Mouse (Mus musculus) urinary bladder, adult 2 months (tissue): ENCODE measurements around the gene Ipo11. TPM values are rescaled to one million over a fixed set of nuclear protein-coding genes. Genes with fewer than 3 reads are reported as not detected.

Experiments
- DNase-seq: peaks from one replicate; pipeline ENCODE4 v3.0.0; 2022; ENCODE audit warnings: low spot score
- polyA plus RNA-seq: library from polyadenylated mRNA; depleted of rRNA; stranded (reverse); fragments of >200 nt; gene quantifications from 2 replicates; pipeline ENCODE4 v1.2.3, GENCODE M21; 2012

Ipo11 gene
- polyA plus RNA-seq, 1 experiment: 15.7 TPM

GRCm38 (mm10) chr13:106904637-106905036 lies 32.1 kb downstream of the Ipo11 start:
- no peak for DNase-seq

DNA sequence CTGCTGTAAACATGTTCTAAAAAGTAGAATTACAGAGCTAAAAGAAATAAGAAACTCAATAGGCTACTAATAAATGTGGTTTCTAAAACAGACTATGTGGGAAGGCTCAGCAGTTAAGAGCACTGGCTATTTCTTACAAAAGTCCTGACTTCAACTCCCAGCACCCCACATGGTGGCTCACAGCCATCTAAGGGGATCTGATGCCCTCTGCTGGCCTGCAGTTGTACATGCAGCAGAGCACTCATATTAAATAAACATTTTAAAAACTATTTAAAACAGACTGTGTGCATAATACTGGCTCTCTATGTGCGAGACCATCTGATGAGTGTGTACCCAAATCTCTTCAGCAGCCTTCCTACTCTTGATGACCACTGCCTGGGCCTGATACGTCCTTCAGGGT lies 42.5 kb downstream of the Ipo11 start:
- DNase-seq: no peak

- DNase-seq: no peak
Observed at GRCm38 (mm10) chr13:106893701-106894100, 43.1 kb downstream of the Ipo11 start.

DNA sequence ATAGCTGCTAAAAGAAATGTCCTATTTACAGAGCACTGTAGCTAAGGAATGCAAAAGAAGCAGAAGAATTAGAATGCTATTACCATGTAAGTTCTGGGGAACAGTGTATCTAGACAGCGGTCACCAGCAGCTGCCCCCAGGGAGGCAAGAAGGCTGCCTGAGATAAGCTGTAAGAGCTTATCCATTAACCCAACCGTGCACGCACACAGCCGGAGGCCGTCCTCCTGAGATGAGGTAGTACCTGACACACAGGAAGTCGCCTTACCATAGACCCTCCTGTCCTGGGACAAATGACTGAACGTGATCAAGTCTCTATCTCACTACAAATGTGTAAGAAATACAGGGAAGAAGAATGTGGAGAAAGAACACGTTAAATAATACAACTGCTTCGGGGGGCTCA lies 43.6 kb downstream of the Ipo11 start:
- DNase-seq: no peak

GRCm38 (mm10) chr13:106887364-106887763 lies 49.4 kb downstream of the Ipo11 start:
- DNase-seq: no peak

DNA sequence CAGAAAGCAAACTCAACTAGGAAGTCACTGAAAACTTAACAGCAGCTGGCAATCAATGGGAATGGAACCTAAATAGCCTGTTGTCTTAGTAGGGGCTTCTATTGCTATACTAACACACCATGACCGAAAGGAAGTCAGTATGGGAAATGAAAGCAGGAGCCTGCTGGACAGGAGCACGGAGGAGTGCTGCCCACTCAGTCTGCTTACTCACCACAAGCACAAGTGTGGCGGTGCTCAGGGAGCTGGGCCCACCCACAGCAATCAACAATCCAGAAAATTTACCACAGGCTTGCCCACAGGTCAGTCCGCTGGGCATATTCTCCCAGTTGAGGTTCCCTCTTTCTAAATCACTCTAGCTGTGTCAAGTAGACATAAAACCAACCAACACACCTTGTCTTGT lies 52.5 kb downstream of the Ipo11 start:
- DNase-seq: no peak

GRCm38 (mm10) chr13:106876278-106876677 lies 60.5 kb downstream of the Ipo11 start:
- no peak for DNase-seq

- no peak for DNase-seq
Observed at GRCm38 (mm10) chr13:106865547-106865946, 71.2 kb downstream of the Ipo11 start.

- no peak for DNase-seq
Observed at GRCm38 (mm10) chr13:106858779-106859178, 78.0 kb downstream of the Ipo11 start.

GRCm38 (mm10) chr13:106856556-106856955 lies 80.2 kb downstream of the Ipo11 start:
- DNase-seq: no peak

GRCm38 (mm10) chr13:106847534-106847933 lies 89.2 kb downstream of the Ipo11 start:
- no peak for DNase-seq

GRCm38 (mm10) chr13:106844928-106845327 lies 91.8 kb downstream of the Ipo11 start:
- DNase-seq: no peak

- no peak for DNase-seq
Observed at GRCm38 (mm10) chr13:106842542-106842941, 94.2 kb downstream of the Ipo11 start.

GRCm38 (mm10) chr13:106838778-106839177 lies 98.0 kb downstream of the Ipo11 start:
- DNase-seq: no peak

- no peak for DNase-seq
Observed at GRCm38 (mm10) chr13:106836527-106836879, 100.3 kb downstream of the Ipo11 start.

DNA sequence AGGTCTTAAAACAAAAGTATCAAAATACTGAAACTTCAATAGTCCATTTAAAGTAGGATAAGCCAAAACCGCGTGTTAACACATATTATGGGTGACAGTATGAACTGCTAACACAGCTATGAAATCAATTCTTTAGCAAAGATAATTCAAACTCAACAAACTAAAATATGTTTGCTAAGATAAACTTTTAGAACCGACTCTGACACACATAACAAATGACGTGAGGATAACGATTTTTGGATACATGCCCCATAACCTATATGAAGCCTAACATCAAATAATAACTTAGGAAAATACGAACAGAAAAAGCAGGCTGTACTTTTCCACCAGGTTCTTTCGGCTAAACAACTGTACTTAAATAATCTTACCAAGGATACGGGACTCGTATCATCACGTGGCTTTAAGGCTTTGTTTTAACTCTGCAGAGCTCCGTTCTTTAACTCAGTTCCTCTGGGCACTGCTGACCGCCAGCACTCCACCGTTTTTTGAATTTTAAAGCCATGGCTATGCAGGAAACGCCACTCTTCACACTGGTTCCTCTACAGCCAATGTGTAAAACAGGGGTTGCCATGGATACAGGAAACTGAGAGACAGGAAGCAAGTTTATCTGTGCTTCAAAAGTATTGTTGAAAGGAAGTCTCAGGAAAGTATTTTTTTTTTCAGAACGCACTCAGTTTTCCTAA lies 100.8 kb downstream of the Ipo11 start:
- DNase-seq: no peak

DNA sequence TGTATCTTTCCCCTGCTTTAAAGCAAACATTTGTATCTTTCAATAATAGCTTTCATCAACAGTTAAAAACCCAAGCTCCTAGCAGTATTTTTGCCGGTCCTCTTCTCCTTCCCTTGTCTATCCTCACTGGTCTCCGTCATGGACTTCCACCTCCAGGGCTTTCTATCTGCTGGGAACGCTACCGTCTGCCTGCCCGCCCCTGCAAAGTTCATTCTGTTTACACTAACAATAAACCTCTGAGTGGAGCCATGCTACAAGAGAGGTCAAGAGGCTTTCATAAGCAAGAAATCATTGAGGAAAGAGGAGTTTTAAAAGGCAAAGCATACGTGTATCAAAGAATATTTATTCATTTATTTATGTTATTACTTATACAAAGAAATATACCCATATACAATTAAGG lies 106.7 kb downstream of the Ipo11 start:
- DNase-seq: no peak

DNA sequence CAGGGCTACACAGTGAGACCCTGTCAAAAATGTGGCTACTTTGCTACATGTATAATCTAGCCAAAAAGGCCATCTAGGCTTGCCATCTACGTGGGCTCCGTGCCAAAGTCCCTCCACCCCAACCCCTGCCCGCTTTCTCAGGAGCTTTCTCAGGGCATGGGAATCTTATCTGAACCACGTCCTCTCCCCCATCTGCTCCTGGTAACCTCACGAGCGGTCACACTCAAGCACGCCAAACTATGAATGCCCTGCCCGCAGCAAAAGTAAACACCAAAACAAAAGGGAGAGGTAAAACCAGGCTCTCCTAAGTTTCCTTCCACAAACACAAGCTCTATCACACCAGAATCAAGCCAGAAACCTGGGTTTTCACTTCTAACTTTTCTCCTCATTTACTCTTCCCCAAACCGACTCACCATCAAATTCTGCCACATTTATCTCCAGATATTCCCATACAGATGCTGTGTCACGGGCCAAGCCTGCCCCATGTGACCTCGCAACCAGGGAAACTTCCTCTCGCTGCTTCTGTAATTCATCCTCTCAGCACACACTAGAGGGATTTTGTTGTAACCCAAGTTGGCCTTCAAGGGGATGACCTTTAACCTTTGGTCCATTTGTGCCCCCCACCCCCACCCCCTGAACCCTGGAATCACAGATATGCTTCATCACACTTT lies 107.3 kb downstream of the Ipo11 start:
- DNase-seq: no peak

DNA sequence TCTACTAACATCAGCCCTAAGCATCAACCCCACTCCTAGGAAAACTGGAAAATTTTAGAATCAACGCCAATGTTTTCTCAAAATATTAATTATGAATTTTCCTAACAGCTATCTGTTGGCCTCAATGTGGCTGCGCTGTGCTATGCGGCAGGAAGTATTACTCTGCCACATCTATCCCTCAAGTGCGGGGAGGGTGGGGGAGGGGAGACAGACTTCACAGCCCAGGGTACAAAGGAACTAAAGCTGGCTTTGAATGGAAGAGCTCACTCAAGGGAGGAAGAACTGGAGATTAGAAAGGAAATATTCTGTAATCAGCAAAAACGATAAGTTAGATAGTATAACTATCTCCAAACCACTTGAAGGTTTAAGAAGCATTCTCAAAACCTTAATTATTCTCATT lies 111.1 kb downstream of the Ipo11 start:
- DNase-seq: no peak

DNA sequence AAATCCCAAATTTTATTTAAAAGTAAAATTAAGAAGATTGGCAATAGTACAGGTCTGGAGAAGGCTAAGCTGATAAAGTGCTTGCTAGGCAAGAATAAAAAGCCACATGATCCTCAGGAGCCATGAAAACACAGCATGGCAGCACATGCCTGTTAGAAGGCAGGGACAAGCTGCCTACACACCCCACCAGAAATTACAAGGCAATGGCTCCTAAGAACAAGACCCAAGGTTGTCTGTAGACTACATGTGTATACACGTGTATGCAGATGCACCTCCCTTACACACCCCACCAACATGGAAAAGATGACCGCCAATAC lies 112.9 kb downstream of the Ipo11 start:
- no peak for DNase-seq

- no peak for DNase-seq
Observed at GRCm38 (mm10) chr13:106823121-106823874, 113.5 kb downstream of the Ipo11 start.

GRCm38 (mm10) chr13:106820149-106820548 lies 116.6 kb downstream of the Ipo11 start:
- no peak for DNase-seq

DNA sequence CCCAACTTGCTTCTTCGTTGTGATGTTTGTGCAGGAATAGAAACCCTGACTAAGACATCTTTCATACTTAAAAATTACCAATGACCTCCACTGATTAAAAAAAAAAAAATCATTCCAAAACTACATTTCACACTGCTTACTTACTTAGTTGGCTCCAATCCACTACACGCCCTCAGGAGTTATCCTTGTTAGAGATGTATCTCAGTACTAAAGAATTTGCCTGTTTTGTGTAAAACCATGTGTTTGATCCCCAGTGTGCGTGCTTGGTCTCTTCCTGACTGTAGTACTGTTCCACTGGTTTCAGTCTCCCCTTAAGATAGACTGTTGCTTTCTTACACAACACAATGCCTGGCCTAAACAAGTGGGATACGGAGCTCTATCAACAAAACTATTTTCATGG lies 117.0 kb downstream of the Ipo11 start:
- no peak for DNase-seq
